Mouse (Mus musculus) testis, adult 2 months (tissue): Measurements from ENCODE around the gene Phrf1.

Source experiments
- CTCF ChIP-seq: fragments of 200-500 bp; IDR thresholded peaks from 2 replicates; pipeline ENCODE4 v1.5.1; 2012; ENCODE audit warnings: low read depth, mild to moderate bottlenecking, inconsistent platforms, low read length, moderate library complexity; ENCODE audit not compliant: control insufficient read depth, insufficient read depth, insufficient replicate concordance
- POLR2A ChIP-seq: fragments of 200-500 bp; IDR thresholded peaks from 2 replicates; pipeline ENCODE4 v1.6.1; 2012; ENCODE audit warnings: low read depth, mild to moderate bottlenecking, inconsistent platforms, low read length, moderate library complexity; ENCODE audit not compliant: control insufficient read depth

GRCm38 (mm10) chr7:141195754-141196153, 32.8 kb upstream of the Phrf1 start:
- TF ChIP-seq POLR2A (no peak), CTCF (no peak)
